Comparison of ENCODE assay signal across 17 mouse cellular contexts in genomic region chr4:68922944-68923343, GRCm38 (mm10). TPM values are rescaled to one million over a fixed set of nuclear protein-coding genes. Genes with fewer than 3 reads are reported as not detected.
"Had no signal": no experiment of that assay in that cellular context is flagged by ENCODE, and none has a peak within 500 bp of the region (broad histone marks: within the 10 kb centered on the region; RNA-seq: fewer than 3 reads in every experiment).

No protein-coding gene starts in this region.

- H3K9ac ChIP-seq: neural tube, embryonic 13.5 days; neural tube, embryonic 15.5 days; stomach, embryonic 15.5 days had no signal

- H3K4me2 ChIP-seq: neural tube, embryonic 13.5 days; neural tube, embryonic 15.5 days; stomach, embryonic 15.5 days had no signal

- H3K36me3 ChIP-seq: neural tube, embryonic 13.5 days; neural tube, embryonic 15.5 days; stomach, embryonic 15.5 days had no signal

- H3K27ac ChIP-seq: neural tube, embryonic 13.5 days; neural tube, embryonic 15.5 days; stomach, embryonic 15.5 days; stomach, postnatal 0 days had no signal

- H3K9me3 ChIP-seq: neural tube, embryonic 13.5 days; neural tube, embryonic 15.5 days; stomach, embryonic 15.5 days had no signal

- H3K27me3 ChIP-seq: neural tube, embryonic 13.5 days; neural tube, embryonic 15.5 days; stomach, embryonic 15.5 days had no signal

- H3K4me3 ChIP-seq: neural tube, embryonic 13.5 days; neural tube, embryonic 15.5 days; stomach, embryonic 15.5 days had no signal

- DNase-seq: retina, postnatal 1 day; right cerebral cortex, adult 18-20 months; right cerebral cortex, postnatal 14 days; right cerebral cortex, postnatal 25 days; right cerebral cortex, postnatal 4 days; spleen, adult 18-20 months; thymus, adult 18-20 months; thymus, adult 2 months; thymus, postnatal 14 days; thymus, postnatal 25 days; thymus, postnatal 36 days; thymus, postnatal 4 days had no signal

- H3K4me1 ChIP-seq: neural tube, embryonic 13.5 days; stomach, embryonic 15.5 days had no signal

RNA-seq across cellular contexts. Expression of gene Brinp1, which starts 31.3 kb away (rescaled TPM):
- total RNA-seq: neutrophil, adult 5-6 weeks had no signal
